Mouse (Mus musculus) hindbrain, embryonic 10.5 days (tissue): ENCODE measurements around the gene Hist1h2bn. TPM values are rescaled to one million over a fixed set of nuclear protein-coding genes. Genes with fewer than 3 reads are reported as not detected.
"Not testable (repeated sequence)": the region's sequence is repeated elsewhere in the genome, so short reads cannot be mapped to it uniquely, and the experiment has no call there.

ENCODE experiments used
- DNase-seq: peaks from one replicate; pipeline ENCODE4 v3.0.0-alpha.2; 2017; ENCODE audit warnings: low spot score
- H3K27ac ChIP-seq: fragments of 300-500 bp; sonication (generic); 2 replicates; pipeline ENCODE4 v1.5.1; 2016; ENCODE audit warnings: mild to moderate bottlenecking, moderate library complexity
- H3K27me3 ChIP-seq: fragments of 300-500 bp; sonication (generic); 2 replicates; pipeline ENCODE4 v1.6.1; 2016; ENCODE audit warnings: mild to moderate bottlenecking; ENCODE audit not compliant: poor library complexity, insufficient read depth, severe bottlenecking
- H3K36me3 ChIP-seq: fragments of 300-500 bp; sonication (generic); 2 replicates; pipeline ENCODE4 v1.6.1; 2016; ENCODE audit warnings: mild to moderate bottlenecking, moderate library complexity
- H3K4me1 ChIP-seq: fragments of 300-500 bp; sonication (generic); replicated peaks from 2 replicates; pipeline ENCODE4 v1.6.1; 2016; ENCODE audit warnings: mild to moderate bottlenecking
- H3K4me3 ChIP-seq: fragments of 300-500 bp; sonication (generic); 2 replicates; pipeline ENCODE4 v1.5.1; 2016; ENCODE audit warnings: mild to moderate bottlenecking, moderate library complexity
- H3K9me3 ChIP-seq: fragments of 300-500 bp; sonication (generic); 2 replicates; pipeline ENCODE4 v1.6.1; 2016; ENCODE audit warnings: mild to moderate bottlenecking, moderate library complexity
- WGBS: fragments of 180-500 bp; shearing (Covaris S2); methylation state at CpG from one replicate; pipeline ENCODE4 v1.1.7; 2016; 5-methylcytosine and 5-hydroxymethylcytosine counted together
- polyA plus RNA-seq: library from polyadenylated mRNA; unstranded; fragments of >200 nt; fragmentation: Nextera tagmentation; extraction: Ambion mirVana; gene quantifications from 2 replicates; pipeline ENCODE4 v1.2.1, GENCODE M21; 2016

Gene Hist1h2bn
- polyA plus RNA-seq, 1 experiment from 2014 or later = 1.0 TPM

DNA sequence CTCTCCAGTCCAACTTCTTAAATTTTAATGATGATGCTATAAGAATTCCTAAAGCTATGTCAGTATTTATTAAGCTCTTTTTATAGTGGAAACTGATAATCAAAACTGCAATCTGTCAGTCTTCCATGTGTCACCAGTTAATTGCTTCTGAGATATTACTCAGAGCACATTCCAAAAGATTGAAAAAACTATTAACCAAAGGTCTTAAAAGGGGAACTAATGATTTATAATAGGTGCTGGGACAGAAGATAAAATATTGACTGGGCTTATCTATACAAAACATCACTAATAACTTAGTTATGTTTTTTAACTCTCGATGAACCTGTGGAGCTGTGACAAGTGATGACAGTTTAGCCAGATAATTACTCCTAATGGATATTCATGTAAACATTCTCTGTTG lies 8.9 kb upstream of the Hist1h2bn start:
- Histone ChIP-seq H3K4me1 (peaks cover 20% of the 10 kb centered on the region), H3K27ac (no peak overlapping the region), H3K36me3 (no peaks in the 10 kb centered on the region), H3K9me3 (no peaks in the 10 kb centered on the region), H3K4me3 (no peak overlapping the region), H3K27me3 (no peaks in the 10 kb centered on the region)
- WGBS = 98% methylated on average over 1 of the region's 1 CpGs
- no peak for DNase-seq

DNA sequence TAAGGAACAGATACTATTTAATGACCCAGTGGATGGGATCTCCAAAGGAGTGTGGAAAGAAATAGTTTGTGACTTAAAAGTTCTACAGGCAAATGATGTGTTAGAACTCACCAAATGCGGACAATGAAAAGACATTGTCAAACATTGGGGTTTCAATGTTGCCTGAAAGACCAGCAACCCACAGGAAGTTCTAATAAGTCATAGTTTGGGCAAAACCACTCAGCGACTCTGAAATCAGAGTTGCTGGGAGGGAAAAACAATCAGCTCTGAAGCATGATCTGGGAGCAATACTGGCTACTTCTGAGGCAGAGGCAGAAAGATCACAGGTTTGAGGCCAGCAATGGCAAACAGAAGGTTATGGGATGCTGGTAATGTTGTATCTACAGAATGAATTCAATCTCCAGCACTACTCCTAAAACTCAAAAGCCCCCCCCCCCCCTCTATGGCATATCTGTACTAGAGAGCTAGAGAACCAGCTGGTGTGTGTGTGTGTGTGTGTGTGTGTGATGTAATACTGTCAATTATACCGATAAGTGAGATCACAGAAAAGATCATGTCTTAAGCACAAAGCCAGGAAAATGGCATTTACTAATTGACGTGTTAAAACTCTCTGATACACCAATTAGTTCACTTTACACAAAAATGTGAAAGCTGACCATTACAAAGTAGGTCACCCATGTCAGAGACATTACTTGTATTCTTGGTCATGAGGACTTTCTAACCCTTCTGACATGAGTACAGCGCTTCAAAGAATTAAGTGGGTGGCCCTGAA lies 4.3 kb upstream of the Hist1h2bn start:
- peak overlapping the region; percentile 95 for H3K27ac ChIP-seq
- H3K27me3 ChIP-seq = no peaks in the 10 kb centered on the region
- no peaks in the 10 kb centered on the region for H3K36me3 ChIP-seq
- 5% methylated on average over 5 of the region's 5 CpGs for WGBS
- H3K4me1 ChIP-seq = peaks cover 49% of the 10 kb centered on the region
- H3K4me3 ChIP-seq = peak overlapping the region; percentile 65
- peak; percentile 58 for DNase-seq
- H3K9me3 ChIP-seq = no peaks in the 10 kb centered on the region

DNA sequence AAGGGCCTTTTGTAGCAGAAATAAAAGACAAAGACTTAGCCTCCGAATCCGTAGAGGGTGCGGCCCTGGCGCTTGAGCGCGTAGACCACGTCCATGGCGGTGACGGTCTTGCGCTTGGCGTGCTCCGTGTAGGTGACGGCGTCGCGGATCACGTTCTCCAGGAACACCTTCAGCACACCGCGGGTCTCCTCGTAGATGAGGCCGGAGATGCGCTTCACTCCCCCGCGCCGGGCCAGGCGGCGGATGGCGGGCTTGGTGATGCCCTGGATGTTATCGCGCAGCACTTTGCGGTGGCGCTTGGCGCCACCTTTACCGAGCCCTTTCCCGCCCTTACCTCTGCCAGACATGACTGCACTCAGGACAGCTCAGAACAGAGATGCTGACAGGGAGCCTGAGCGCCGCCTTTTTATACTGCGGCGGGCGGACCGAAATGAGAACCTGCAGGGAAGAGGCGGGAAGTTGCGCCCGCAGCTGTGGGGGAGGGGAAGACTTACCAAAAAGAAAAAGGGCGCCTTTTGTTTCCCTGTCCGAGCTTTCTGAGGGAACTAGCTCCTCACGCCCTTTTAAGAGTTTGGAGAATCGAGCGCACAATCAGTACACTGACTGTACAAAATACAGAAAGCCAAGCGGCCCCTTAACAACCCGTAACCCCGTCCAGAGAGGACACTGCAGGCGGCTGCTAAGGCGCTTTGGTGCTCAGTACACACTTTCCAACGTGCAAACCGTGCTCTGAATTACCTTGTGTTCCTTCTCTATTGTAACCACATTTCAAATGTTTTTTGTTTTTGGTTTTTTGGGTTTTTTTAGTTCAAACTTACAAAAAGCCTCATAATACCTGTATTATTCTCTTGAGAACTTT lies 3.5 kb upstream of the Hist1h2bn start, which contains the start of gene Hist1h4k:
Hist1h4k (minus strand) TSS at position 347 of the 859 bp plus-strand sequence.
- peak; percentile 94 for DNase-seq
- not testable (repeated sequence) for H3K27me3 ChIP-seq, H3K36me3 ChIP-seq, H3K9me3 ChIP-seq
- Histone ChIP-seq H3K4me3 (peak within 1 kb of the TSS; percentile 65), H3K27ac (peak within 1 kb of the TSS; percentile 95), H3K4me1 (peaks cover 57% of the 10 kb centered on the region)
- whole genome bisulfite sequencing = under 1% methylated on average over 52 of the region's 56 CpGs

DNA sequence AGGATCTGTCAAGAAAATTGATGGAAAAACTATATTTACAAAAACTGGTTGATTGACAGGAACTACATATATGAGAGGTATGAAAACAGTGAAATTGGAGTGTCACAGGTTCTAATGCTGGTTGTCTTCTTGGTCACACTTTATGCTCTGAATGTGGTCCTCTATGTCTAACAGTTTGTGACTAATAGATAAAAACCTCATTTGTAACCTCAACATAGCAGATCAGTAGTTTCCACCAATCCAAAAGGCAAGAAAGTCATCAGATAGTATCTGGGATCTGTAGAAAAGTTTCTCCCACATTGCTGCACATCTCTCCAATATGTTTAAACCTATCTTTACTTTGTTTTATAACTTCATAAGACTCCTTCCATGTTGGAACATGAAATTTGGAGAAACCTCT lies 2.5 kb upstream of the Hist1h2bn start:
- Histone ChIP-seq H3K9me3 (no peaks in the 10 kb centered on the region), H3K36me3 (no peaks in the 10 kb centered on the region), H3K27me3 (no peaks in the 10 kb centered on the region), H3K4me3 (0 out of 2 replicates have a peak overlapping the region, but pooled peaks have one; percentile 54), H3K4me1 (peaks cover 62% of the 10 kb centered on the region), H3K27ac (peak overlapping the region; percentile 95)
- no peak for DNase-seq

GRCm38 (mm10) chr13:21751827-21752226 lies 2.1 kb upstream of the Hist1h2bn start:
- peak overlapping the region; percentile 95 for H3K27ac ChIP-seq
- H3K9me3 ChIP-seq = no peaks in the 10 kb centered on the region
- peaks cover 62% of the 10 kb centered on the region for H3K4me1 ChIP-seq
- 74% methylated on average over 3 of the region's 3 CpGs for WGBS
- no peaks in the 10 kb centered on the region for H3K36me3 ChIP-seq
- no peak for DNase-seq
- H3K4me3 ChIP-seq = peak overlapping the region; percentile 54
- H3K27me3 ChIP-seq = no peaks in the 10 kb centered on the region

- H3K36me3 ChIP-seq = no peaks in the 10 kb centered on the region
- no peaks in the 10 kb centered on the region for H3K27me3 ChIP-seq
- peaks cover 60% of the 10 kb centered on the region for H3K4me1 ChIP-seq
- DNase-seq = peak; percentile 28
- WGBS = 50% methylated on average over 3 of the region's 3 CpGs
- no peaks in the 10 kb centered on the region for H3K9me3 ChIP-seq
- peak overlapping the region; percentile 95 for H3K27ac ChIP-seq
- H3K4me3 ChIP-seq = peak overlapping the region; percentile 54
Observed at GRCm38 (mm10) chr13:21752356-21752755, 1.6 kb upstream of the Hist1h2bn start.

- Histone ChIP-seq H3K27me3 (no peaks in the 10 kb centered on the region), H3K27ac (peak overlapping the region; percentile 95), H3K4me3 (peak overlapping the region; percentile 54), H3K4me1 (peaks cover 57% of the 10 kb centered on the region), H3K36me3 (no peaks in the 10 kb centered on the region), H3K9me3 (no peaks in the 10 kb centered on the region)
- DNase-seq = peak; percentile 18
- 3% methylated on average over 10 of the region's 10 CpGs for WGBS
Observed at GRCm38 (mm10) chr13:21753051-21753523, 836 bp upstream of the Hist1h2bn start.

- DNase-seq = peak; percentile 51
Observed at GRCm38 (mm10) chr13:21754294-21755001, 525 bp downstream of the Hist1h2bn start.

GRCm38 (mm10) chr13:21755707-21756106 lies 1.8 kb downstream of the Hist1h2bn start:
- DNase-seq = no peak
- Histone ChIP-seq H3K27me3 (no peaks in the 10 kb centered on the region), H3K9me3 (no peaks in the 10 kb centered on the region), H3K36me3 (no peaks in the 10 kb centered on the region), H3K4me3 (peak overlapping the region; percentile 55; the same call in 1 of the 2 replicates), H3K27ac (peak overlapping the region; percentile 89), H3K4me1 (peaks cover 41% of the 10 kb centered on the region)
- WGBS = 79% methylated on average over 1 of the region's 1 CpGs

More at GRCm38 (mm10) chr13:21754294-21755001, 525 bp downstream of the Hist1h2bn start:
- H3K36me3 ChIP-seq, H3K9me3 ChIP-seq, H3K27me3 ChIP-seq: not testable (repeated sequence)
- WGBS = 1% methylated on average over 26 of the region's 26 CpGs
- Histone ChIP-seq H3K4me1 (peaks cover 44% of the 10 kb centered on the region), H3K27ac (peak overlapping the region; percentile 89), H3K4me3 (peak overlapping the region; percentile 55)

DNA sequence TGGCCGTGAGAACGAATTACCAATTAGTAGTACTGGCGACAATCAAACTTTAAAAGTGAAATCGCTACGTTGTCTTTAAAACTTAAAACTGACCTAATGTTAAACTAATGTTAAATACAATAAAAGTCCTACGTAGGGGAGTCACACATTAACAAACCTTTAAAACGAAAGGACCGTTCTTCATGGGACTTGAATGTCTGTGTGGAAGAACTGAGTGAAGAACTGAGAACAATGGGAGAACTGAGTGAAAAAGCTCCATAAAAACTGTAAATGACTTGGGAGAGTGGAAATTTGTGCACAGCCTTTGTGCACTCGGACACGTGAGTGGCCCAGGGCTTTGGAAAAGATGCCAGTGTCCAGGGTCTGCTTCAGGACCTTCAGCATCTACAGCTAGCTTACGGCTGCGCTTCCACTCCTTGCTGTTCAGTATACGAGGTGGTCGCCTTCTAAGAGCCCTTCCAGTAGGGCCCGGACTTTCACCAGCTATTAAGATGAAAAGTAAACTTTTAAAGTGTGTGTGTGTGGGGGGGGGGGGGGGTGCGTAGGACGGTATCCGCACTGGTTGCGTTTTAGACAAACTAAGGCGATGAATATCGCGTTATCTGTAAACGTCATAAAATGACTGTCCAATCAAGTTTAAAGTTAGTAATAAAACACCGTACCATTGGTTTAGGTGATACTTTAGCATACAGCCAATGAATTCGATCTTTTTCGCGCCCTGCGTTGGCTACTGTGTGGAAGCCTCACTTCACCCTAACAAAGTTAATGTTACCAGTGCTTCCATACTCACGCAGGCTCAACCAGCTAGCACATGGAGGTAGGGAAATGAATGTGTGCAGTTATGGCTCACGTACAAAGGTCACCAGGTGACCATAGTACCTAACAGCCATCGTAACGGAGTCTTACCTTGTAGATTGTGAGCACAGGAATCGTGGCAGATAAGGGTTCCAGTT lies 25.2 kb downstream of the Hist1h2bn start:
- DNase-seq = peak; percentile 74
- Histone ChIP-seq H3K27ac (peak overlapping the region; percentile 97), H3K27me3 (no peaks in the 10 kb centered on the region), H3K4me3 (peak overlapping the region; percentile 77), H3K9me3 (no peaks in the 10 kb centered on the region), H3K4me1 (peaks cover 44% of the 10 kb centered on the region), H3K36me3 (no peaks in the 10 kb centered on the region)
- WGBS = 8% methylated on average over 33 of the region's 33 CpGs

DNA sequence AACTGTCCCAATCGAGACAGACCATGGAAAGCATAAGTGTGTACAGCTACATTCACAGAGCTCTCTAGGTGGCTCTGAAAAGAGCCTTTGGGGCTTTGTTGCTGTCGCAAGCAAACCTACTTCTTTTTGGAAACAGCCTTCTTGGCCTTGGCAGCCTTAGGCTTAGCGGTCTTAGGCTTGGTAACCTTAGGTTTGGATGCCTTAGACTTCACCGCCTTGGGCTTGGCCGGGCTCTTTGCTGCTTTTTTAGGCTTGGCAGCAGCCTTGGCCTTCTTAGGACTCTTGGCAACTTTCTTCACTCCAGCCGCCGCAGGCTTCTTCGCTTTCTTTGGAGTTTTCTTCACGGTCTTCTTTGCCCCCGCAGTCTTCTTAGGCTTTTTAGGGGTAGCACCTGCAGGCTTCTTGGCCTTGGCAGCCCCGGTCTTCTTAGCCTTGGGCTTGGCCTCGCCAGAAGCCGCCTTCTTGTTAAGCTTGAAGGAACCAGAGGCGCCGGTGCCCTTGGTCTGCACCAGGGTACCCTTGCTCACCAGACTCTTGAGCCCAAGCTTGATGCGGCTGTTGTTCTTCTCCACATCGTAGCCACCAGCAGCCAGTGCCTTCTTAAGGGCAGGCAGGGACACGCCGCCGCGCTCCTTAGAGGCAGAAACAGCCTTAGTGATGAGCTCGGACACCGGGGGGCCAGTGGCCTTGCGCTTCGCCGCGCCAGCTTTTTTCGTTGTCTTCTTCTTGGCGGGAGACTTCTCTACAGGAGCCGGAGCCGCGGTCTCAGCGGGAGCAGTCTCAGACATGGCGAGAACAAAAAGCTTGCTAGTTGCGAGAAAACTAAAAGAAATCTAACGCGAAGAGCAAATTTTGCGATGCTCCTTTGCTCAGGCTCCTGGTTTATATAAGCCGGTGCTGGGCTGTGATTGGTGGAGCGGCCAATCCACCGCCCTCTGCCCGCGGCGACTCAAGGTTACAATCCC lies 26.1 kb downstream of the Hist1h2bn start, which contains the start of gene Hist1h1b:
Hist1h1b (minus strand) TSS at position 859 of the 965 bp plus-strand sequence.
- under 1% methylated on average over 44 of the region's 44 CpGs for WGBS
- Histone ChIP-seq H3K27me3 (no peaks in the 10 kb centered on the region), H3K27ac (peak within 1 kb of the TSS; percentile 97), H3K4me1 (peaks cover 48% of the 10 kb centered on the region), H3K36me3 (no peaks in the 10 kb centered on the region), H3K4me3 (peak within 1 kb of the TSS; percentile 77), H3K9me3 (no peaks in the 10 kb centered on the region)
- peak; percentile 85 for DNase-seq
